Mouse (Mus musculus) lung, embryonic 15.5 days (tissue): ENCODE measurements around the gene Zhx3. TPM values are rescaled to one million over a fixed set of nuclear protein-coding genes. Genes with fewer than 3 reads are reported as not detected.

ENCODE experiments used
- ATAC-seq: fragments of 200-750 bp; cut with Nextera tagmentation; 2 replicates; pipeline ENCODE4 v1.8.0; 2017; ENCODE audit warnings: moderate number of reproducible peaks, borderline replicate concordance; ENCODE audit not compliant: low FRiP score, low TSS enrichment; ENCODE audit errors: extremely low read depth
- H3K27ac ChIP-seq: fragments of 300-500 bp; sonication (generic); 2 replicates; pipeline ENCODE4 v1.5.1; 2015; ENCODE audit warnings: moderate library complexity, mild to moderate bottlenecking, inconsistent platforms
- H3K27me3 ChIP-seq: fragments of 300-500 bp; sonication (generic); 2 replicates; pipeline ENCODE4 v1.6.1; 2015; ENCODE audit warnings: inconsistent platforms
- H3K36me3 ChIP-seq: fragments of 300-500 bp; sonication (generic); 2 replicates; pipeline ENCODE4 v1.6.1; 2015; ENCODE audit warnings: inconsistent platforms
- H3K4me1 ChIP-seq: fragments of 300-500 bp; sonication (generic); 2 replicates; pipeline ENCODE4 v1.6.1; 2015; ENCODE audit warnings: inconsistent platforms
- H3K4me2 ChIP-seq: fragments of 300-500 bp; sonication (generic); 2 replicates; pipeline ENCODE4 v1.6.1; 2015; ENCODE audit warnings: inconsistent platforms, mild to moderate bottlenecking, moderate library complexity
- H3K4me3 ChIP-seq: fragments of 300-500 bp; sonication (generic); 2 replicates; pipeline ENCODE4 v1.5.1; 2015; ENCODE audit warnings: mild to moderate bottlenecking, inconsistent platforms
- H3K9ac ChIP-seq: fragments of 300-500 bp; sonication (generic); 2 replicates; pipeline ENCODE4 v1.6.1; 2015; ENCODE audit warnings: inconsistent platforms
- H3K9me3 ChIP-seq: fragments of 300-500 bp; sonication (generic); 2 replicates; pipeline ENCODE4 v1.6.1; 2016; ENCODE audit warnings: inconsistent platforms
- WGBS: fragments of 180-500 bp; shearing (Covaris S2); methylation state at CpG from one replicate; pipeline ENCODE4 v1.1.7; 2015; 5-methylcytosine and 5-hydroxymethylcytosine counted together
- polyA plus RNA-seq: library from polyadenylated mRNA; unstranded; fragments of >200 nt; fragmentation: Nextera tagmentation; extraction: Ambion mirVana; gene quantifications from 2 replicates; pipeline ENCODE4 v1.2.1, GENCODE M21; 2015

The Zhx3 gene
- polyA plus RNA-seq, 1 experiment from 2014 or later, result 12.1 TPM

GRCm38 (mm10) chr2:160722714-160723113, 150.1 kb downstream of the Zhx3 start:
- WGBS, result 83% methylated on average over 4 of the region's 4 CpGs
- no peak for ATAC-seq
- H3K27me3 ChIP-seq, result no peaks in the 10 kb centered on the region
- H3K4me3 ChIP-seq, result no peak overlapping the region
- no peak overlapping the region for H3K27ac ChIP-seq
- no peak overlapping the region for H3K9ac ChIP-seq
- H3K4me2 ChIP-seq, result no peak overlapping the region
- peaks cover 62% of the 10 kb centered on the region for H3K36me3 ChIP-seq
- peaks cover 10% of the 10 kb centered on the region; the same call in 1 of the 2 replicates for H3K4me1 ChIP-seq
- H3K9me3 ChIP-seq, result no peaks in the 10 kb centered on the region

GRCm38 (mm10) chr2:160718811-160719210, 154.0 kb downstream of the Zhx3 start:
- no peaks in the 10 kb centered on the region for H3K9me3 ChIP-seq
- H3K4me1 ChIP-seq, result peaks cover 14% of the 10 kb centered on the region; the same call in 1 of the 2 replicates
- no peak overlapping the region for H3K9ac ChIP-seq
- H3K27me3 ChIP-seq, result no peaks in the 10 kb centered on the region
- H3K4me2 ChIP-seq, result 0 out of 2 replicates have a peak overlapping the region, but pooled peaks have one; percentile 19
- ATAC-seq, result peak; percentile 83
- H3K27ac ChIP-seq, result peak overlapping the region; percentile 71
- peaks cover 85% of the 10 kb centered on the region for H3K36me3 ChIP-seq
- no peak overlapping the region for H3K4me3 ChIP-seq
- WGBS, result 69% methylated on average over 3 of the region's 3 CpGs

- Histone ChIP-seq H3K27ac (no peak overlapping the region), H3K27me3 (no peaks in the 10 kb centered on the region), H3K4me3 (no peak overlapping the region), H3K36me3 (peaks cover 86% of the 10 kb centered on the region), H3K4me1 (peaks cover 14% of the 10 kb centered on the region; the same call in 1 of the 2 replicates), H3K9me3 (no peaks in the 10 kb centered on the region), H3K9ac (no peak overlapping the region), H3K4me2 (no peak overlapping the region)
- WGBS, result 72% methylated on average over 5 of the region's 5 CpGs
- no peak for ATAC-seq
Observed at GRCm38 (mm10) chr2:160717269-160717668, 155.5 kb downstream of the Zhx3 start.

GRCm38 (mm10) chr2:160715463-160716030, 157.3 kb downstream of the Zhx3 start:
- no peak for ATAC-seq
- 59% methylated on average over 4 of the region's 4 CpGs for WGBS
- H3K9ac ChIP-seq, result no peak overlapping the region
- H3K9me3 ChIP-seq, result no peaks in the 10 kb centered on the region
- peaks cover 86% of the 10 kb centered on the region for H3K36me3 ChIP-seq
- no peaks in the 10 kb centered on the region for H3K27me3 ChIP-seq
- no peak overlapping the region for H3K4me3 ChIP-seq
- no peak overlapping the region for H3K27ac ChIP-seq
- peaks cover 14% of the 10 kb centered on the region; the same call in 1 of the 2 replicates for H3K4me1 ChIP-seq
- H3K4me2 ChIP-seq, result no peak overlapping the region

- H3K27me3 ChIP-seq, result no peaks in the 10 kb centered on the region
- H3K4me2 ChIP-seq, result no peak overlapping the region
- H3K27ac ChIP-seq, result no peak overlapping the region
- H3K4me3 ChIP-seq, result no peak overlapping the region
- no peaks in the 10 kb centered on the region for H3K4me1 ChIP-seq
- no peaks in the 10 kb centered on the region for H3K9me3 ChIP-seq
- no peak for ATAC-seq
- no peak overlapping the region for H3K9ac ChIP-seq
- H3K36me3 ChIP-seq, result peaks cover 67% of the 10 kb centered on the region
- WGBS, result 88% methylated on average over 3 of the region's 3 CpGs
Observed at GRCm38 (mm10) chr2:160707673-160708072, 165.1 kb downstream of the Zhx3 start.

GRCm38 (mm10) chr2:160702824-160703223, 170.0 kb downstream of the Zhx3 start:
- H3K27me3 ChIP-seq, result no peaks in the 10 kb centered on the region
- no peak overlapping the region for H3K4me3 ChIP-seq
- H3K9me3 ChIP-seq, result no peaks in the 10 kb centered on the region
- H3K4me1 ChIP-seq, result 0 out of 2 replicates have a peak, but pooled peaks cover 4% of the 10 kb centered on the region
- H3K36me3 ChIP-seq, result peaks cover 68% of the 10 kb centered on the region
- ATAC-seq, result no peak
- H3K9ac ChIP-seq, result no peak overlapping the region
- no peak overlapping the region for H3K4me2 ChIP-seq
- no peak overlapping the region for H3K27ac ChIP-seq

- H3K9me3 ChIP-seq, result no peaks in the 10 kb centered on the region
- no peak overlapping the region for H3K4me3 ChIP-seq
- no peak for ATAC-seq
- H3K27me3 ChIP-seq, result no peaks in the 10 kb centered on the region
- 62% methylated on average over 3 of the region's 3 CpGs for WGBS
- H3K27ac ChIP-seq, result no peak overlapping the region
- no peak overlapping the region for H3K4me2 ChIP-seq
- 0 out of 2 replicates have a peak, but pooled peaks cover 4% of the 10 kb centered on the region for H3K4me1 ChIP-seq
- H3K9ac ChIP-seq, result no peak overlapping the region
- H3K36me3 ChIP-seq, result peaks cover 65% of the 10 kb centered on the region
Observed at GRCm38 (mm10) chr2:160701603-160702002, 171.2 kb downstream of the Zhx3 start.

GRCm38 (mm10) chr2:160700271-160700670, 172.5 kb downstream of the Zhx3 start:
- Histone ChIP-seq H3K4me3 (no peak overlapping the region), H3K36me3 (peaks cover 60% of the 10 kb centered on the region), H3K9me3 (no peaks in the 10 kb centered on the region), H3K27ac (peak overlapping the region; percentile 27), H3K4me1 (0 out of 2 replicates have a peak, but pooled peaks cover 4% of the 10 kb centered on the region), H3K27me3 (no peaks in the 10 kb centered on the region), H3K4me2 (no peak overlapping the region), H3K9ac (no peak overlapping the region)
- whole genome bisulfite sequencing, result 40% methylated on average over 5 of the region's 5 CpGs
- ATAC-seq, result peak; percentile 75

Other genes with a start within 250 kb of the Zhx3 start
- 69.8 and 69.9 TPM in 2 replicates for gene Top1, start 227.1 kb downstream of the Zhx3 start, polyA plus RNA-seq
- gene Plcg1, start 141.7 kb downstream of the Zhx3 start, polyA plus RNA-seq, result 51.4 and 53.3 TPM in 2 replicates
- 3.2 and 3.6 TPM in 2 replicates for gene Lpin3, start 7.7 kb upstream of the Zhx3 start, polyA plus RNA-seq
- 11.7 and 15.5 TPM in 2 replicates for gene Emilin3, start 39.3 kb upstream of the Zhx3 start, polyA plus RNA-seq
- gene Chd6, start 236.1 kb upstream of the Zhx3 start, polyA plus RNA-seq, result 28.7 and 32.8 TPM in 2 replicates